Mouse (Mus musculus) frontal cortex, adult 2 months (tissue): Measurements from ENCODE around the gene Tmem158. TPM values are rescaled to one million over a fixed set of nuclear protein-coding genes. Genes with fewer than 3 reads are reported as not detected.

Experiments used
- polyA plus RNA-seq: library from polyadenylated mRNA; depleted of rRNA; stranded (reverse); fragments of >200 nt; gene quantifications from 2 replicates; pipeline ENCODE4 v1.2.3, GENCODE M21; 2012; rRNA removed

The Tmem158 gene
- polyA plus RNA-seq, 1 experiment: 54.8 TPM

Other genes with a start within 250 kb of the Tmem158 start
- gene Tmem42, start 239.4 kb downstream of the Tmem158 start, polyA plus RNA-seq: 31.0 and 34.1 TPM in 2 replicates
- gene Tgm4, start 226.0 kb downstream of the Tmem158 start, polyA plus RNA-seq: 1.4 and 1.5 TPM in 2 replicates
- gene Zdhhc3, start 147.6 kb downstream of the Tmem158 start, polyA plus RNA-seq: 62.0 and 63.7 TPM in 2 replicates
- 65.5 and 71.4 TPM in 2 replicates for gene Exosc7, start 147.5 kb downstream of the Tmem158 start, polyA plus RNA-seq
- gene Clec3b, start 109.8 kb downstream of the Tmem158 start, polyA plus RNA-seq: 5.8 and 8.4 TPM in 2 replicates
- 0.18 and 0.25 TPM in 2 replicates for gene Cdcp1, start 44.7 kb downstream of the Tmem158 start, polyA plus RNA-seq
- 1,564 and 1,759 TPM in 2 replicates for gene Lars2, start 106.2 kb upstream of the Tmem158 start, polyA plus RNA-seq
- gene Limd1, start 217.9 kb upstream of the Tmem158 start, polyA plus RNA-seq: 7.9 and 8.4 TPM in 2 replicates